Mouse (Mus musculus) embryonic facial prominence, embryonic 15.5 days (tissue): ENCODE results near the gene Htr3b. TPM values are rescaled to one million over a fixed set of nuclear protein-coding genes. Genes with fewer than 3 reads are reported as not detected.
"Not testable (repeated sequence)": the region's sequence is repeated elsewhere in the genome, so short reads cannot be mapped to it uniquely, and the experiment has no call there.

Source experiments
- ATAC-seq: fragments of 200-750 bp; cut with Nextera tagmentation; 2 replicates; pipeline ENCODE4 v1.8.0; 2017; ENCODE audit warnings: low read depth, moderate TSS enrichment; ENCODE audit not compliant: insufficient number of reproducible peaks, low FRiP score, low TSS enrichment
- H3K27ac ChIP-seq: fragments of 300-500 bp; sonication (generic); replicated peaks from 2 replicates; pipeline ENCODE4 v1.5.1; 2015; ENCODE audit warnings: mild to moderate bottlenecking, inconsistent platforms
- H3K27me3 ChIP-seq: fragments of 300-500 bp; sonication (generic); 2 replicates; pipeline ENCODE4 v1.6.1; 2015; ENCODE audit warnings: inconsistent platforms
- H3K36me3 ChIP-seq: fragments of 300-500 bp; sonication (generic); 2 replicates; pipeline ENCODE4 v1.6.1; 2015; ENCODE audit warnings: mild to moderate bottlenecking, inconsistent platforms
- H3K4me1 ChIP-seq: fragments of 300-500 bp; sonication (generic); 2 replicates; pipeline ENCODE4 v1.6.1; 2015; ENCODE audit warnings: inconsistent platforms
- H3K4me2 ChIP-seq: fragments of 300-500 bp; sonication (generic); replicated peaks from 2 replicates; pipeline ENCODE4 v1.6.1; 2015; ENCODE audit warnings: mild to moderate bottlenecking, inconsistent platforms
- H3K4me3 ChIP-seq: fragments of 300-500 bp; sonication (generic); replicated peaks from 2 replicates; pipeline ENCODE4 v1.5.1; 2015; ENCODE audit warnings: mild to moderate bottlenecking, inconsistent platforms
- H3K9ac ChIP-seq: fragments of 300-500 bp; sonication (generic); 2 replicates; pipeline ENCODE4 v1.6.1; 2015; ENCODE audit warnings: inconsistent platforms
- H3K9me3 ChIP-seq: fragments of 300-500 bp; sonication (generic); replicated peaks from 2 replicates; pipeline ENCODE4 v1.6.1; 2016; ENCODE audit warnings: inconsistent platforms
- WGBS: fragments of 180-500 bp; shearing (Covaris S2); methylation state at CpG from one replicate; pipeline ENCODE4 v1.1.7; 2015; 5-methylcytosine and 5-hydroxymethylcytosine counted together
- polyA plus RNA-seq: library from polyadenylated mRNA; unstranded; fragments of >200 nt; fragmentation: Nextera tagmentation; extraction: Ambion mirVana; gene quantifications from 2 replicates; pipeline ENCODE4 v1.2.1, GENCODE M21; 2015

The Htr3b gene
- polyA plus RNA-seq, 1 experiment from 2014 or later = 0.25 TPM

DNA sequence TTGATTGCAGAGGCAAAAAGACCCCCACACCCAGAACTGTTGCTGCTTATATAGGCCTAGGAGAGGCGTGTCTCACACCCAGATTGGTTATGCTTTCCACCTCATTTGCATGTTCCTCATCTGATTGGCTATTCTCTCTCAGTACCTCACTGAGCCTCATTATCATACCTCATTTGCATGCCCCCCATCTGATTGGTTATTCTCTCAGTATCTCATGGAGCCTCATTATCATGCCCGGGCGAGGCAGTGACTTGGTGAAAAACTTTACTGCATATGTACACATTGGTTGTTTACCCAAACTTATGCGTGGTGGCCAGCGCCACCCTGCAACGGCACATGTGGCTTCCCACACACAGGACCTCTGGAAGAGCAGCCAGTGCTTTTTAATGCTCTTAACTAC, 19.0 kb upstream of the Htr3b start:
- not testable (repeated sequence) for H3K36me3 ChIP-seq, ATAC-seq, H3K27ac ChIP-seq, H3K4me3 ChIP-seq, H3K4me2 ChIP-seq, H3K9ac ChIP-seq, H3K27me3 ChIP-seq, H3K9me3 ChIP-seq
- peaks cover 17% of the 10 kb centered on the region for H3K4me1 ChIP-seq
- WGBS = 93% methylated on average over 6 of the region's 6 CpGs

DNA sequence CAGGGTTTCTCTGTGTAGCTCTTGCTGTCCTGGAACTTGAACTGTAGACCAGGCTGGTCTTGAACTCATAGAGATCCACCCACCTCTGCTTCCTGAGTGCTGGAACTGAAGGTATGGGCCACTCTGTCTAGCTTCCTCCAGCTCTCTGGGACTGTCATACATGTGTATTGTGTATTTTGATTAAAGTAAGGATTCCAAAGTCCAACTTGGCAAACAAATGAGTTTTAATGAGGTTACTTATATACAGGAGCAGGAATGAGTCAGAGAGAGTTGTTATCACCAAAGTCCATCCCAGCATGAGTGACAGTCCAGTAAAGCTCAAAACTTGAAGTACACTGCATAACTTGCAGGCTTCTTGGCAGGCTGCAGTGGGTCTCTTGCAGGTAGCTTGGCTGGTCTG, 17.0 kb upstream of the Htr3b start:
- Histone ChIP-seq H3K9ac (no peak overlapping the region), H3K4me1 (peaks cover 9% of the 10 kb centered on the region; the same call in 1 of the 2 replicates), H3K4me2 (no peak overlapping the region), H3K9me3 (no peaks in the 10 kb centered on the region), H3K27me3 (no peaks in the 10 kb centered on the region), H3K36me3 (no peaks in the 10 kb centered on the region), H3K27ac (no peak overlapping the region), H3K4me3 (no peak overlapping the region)
- no peak for ATAC-seq

DNA sequence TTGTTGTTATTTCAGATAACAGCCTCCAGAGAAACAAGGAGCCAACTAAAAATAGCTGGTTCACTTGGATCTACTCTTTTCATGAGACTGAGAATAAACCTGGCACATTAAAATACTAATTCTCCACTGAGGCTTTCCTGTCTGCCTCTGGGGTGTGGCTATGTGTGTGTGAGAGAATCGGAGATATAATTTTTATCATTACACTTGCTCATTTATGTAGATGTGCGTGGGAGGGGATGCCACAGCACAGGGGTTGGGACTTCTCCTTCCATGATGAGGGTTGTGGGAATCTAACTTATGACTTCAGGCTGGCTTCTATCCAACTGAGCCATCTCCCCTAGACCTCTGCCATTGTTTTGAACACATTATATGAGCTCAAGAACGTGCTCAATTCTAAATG, 16.0 kb upstream of the Htr3b start:
- 75% methylated on average over 3 of the region's 3 CpGs for WGBS
- Histone ChIP-seq H3K36me3 (no peaks in the 10 kb centered on the region), H3K4me3 (no peak overlapping the region), H3K4me1 (0 out of 2 replicates have a peak, but pooled peaks cover 6% of the 10 kb centered on the region), H3K9ac (no peak overlapping the region), H3K4me2 (no peak overlapping the region), H3K27me3 (no peaks in the 10 kb centered on the region), H3K9me3 (no peaks in the 10 kb centered on the region), H3K27ac (no peak overlapping the region)
- no peak for ATAC-seq

DNA sequence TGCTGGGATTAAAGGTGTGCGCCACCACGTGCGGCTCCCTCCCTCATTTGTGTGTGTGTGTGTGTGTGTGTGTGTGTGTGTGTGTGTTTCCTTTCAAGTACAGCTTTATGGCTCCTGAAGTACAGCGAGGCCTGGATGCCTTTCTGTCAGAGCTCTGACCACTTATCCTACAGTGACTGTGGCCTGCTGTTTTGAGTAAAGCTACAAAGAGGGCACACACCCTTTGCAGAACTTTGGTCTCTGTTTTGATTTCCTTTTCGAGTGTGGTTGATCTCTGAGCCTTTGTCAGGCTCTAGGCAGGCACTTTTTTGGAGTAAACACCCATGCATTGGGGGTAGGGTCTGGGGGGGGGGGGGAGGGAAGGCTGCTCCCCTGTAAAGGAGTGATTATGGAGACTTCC, 15.6 kb upstream of the Htr3b start:
- no peak for ATAC-seq
- H3K4me1 ChIP-seq = 0 out of 2 replicates have a peak, but pooled peaks cover 6% of the 10 kb centered on the region
- H3K9me3 ChIP-seq = no peaks in the 10 kb centered on the region
- H3K4me2 ChIP-seq = no peak overlapping the region
- WGBS = 81% methylated on average over 5 of the region's 5 CpGs
- H3K27ac ChIP-seq = no peak overlapping the region
- no peaks in the 10 kb centered on the region for H3K36me3 ChIP-seq
- no peaks in the 10 kb centered on the region for H3K27me3 ChIP-seq
- H3K4me3 ChIP-seq = no peak overlapping the region
- H3K9ac ChIP-seq = no peak overlapping the region

DNA sequence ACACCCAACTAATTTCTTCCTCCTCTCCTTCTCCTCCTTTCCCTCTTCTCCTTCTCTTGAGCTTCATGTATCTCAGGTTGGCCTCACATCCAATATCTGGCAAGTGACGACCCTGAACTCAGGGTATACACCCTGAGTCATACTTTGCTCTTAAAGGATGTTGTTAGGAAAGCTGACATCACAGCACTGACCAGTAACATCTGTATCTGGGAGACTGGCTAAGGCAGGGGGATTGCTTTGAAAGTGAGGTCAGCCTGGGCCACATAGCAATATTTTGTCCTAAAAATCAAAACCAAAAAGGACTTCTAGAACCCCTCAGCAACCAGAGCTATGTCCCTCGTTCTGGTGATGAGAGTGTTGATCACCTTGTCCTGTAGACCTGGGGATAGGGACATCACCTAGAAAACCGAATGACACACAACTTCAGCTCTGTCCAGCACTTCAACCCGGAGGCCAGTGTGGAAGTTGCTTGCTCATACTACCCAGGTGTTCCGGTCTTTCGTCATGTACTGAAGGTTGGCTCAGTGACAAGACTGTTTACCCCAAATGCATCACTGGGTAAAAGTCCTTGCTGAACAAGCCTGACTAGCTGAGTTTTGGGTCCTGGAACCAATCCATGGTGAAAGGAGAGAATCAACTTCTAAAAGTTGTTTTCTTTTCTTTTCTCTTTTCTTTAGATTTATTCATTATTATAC, 12.0 kb upstream of the Htr3b start:
- H3K27me3 ChIP-seq = no peaks in the 10 kb centered on the region
- 74% methylated on average over 6 of the region's 6 CpGs for WGBS
- H3K4me2 ChIP-seq = no peak overlapping the region
- H3K27ac ChIP-seq = no peak overlapping the region
- no peak overlapping the region for H3K4me3 ChIP-seq
- no peaks in the 10 kb centered on the region for H3K36me3 ChIP-seq
- H3K9ac ChIP-seq = no peak overlapping the region
- H3K4me1 ChIP-seq = no peaks in the 10 kb centered on the region
- H3K9me3 ChIP-seq = no peaks in the 10 kb centered on the region
- no peak for ATAC-seq

DNA sequence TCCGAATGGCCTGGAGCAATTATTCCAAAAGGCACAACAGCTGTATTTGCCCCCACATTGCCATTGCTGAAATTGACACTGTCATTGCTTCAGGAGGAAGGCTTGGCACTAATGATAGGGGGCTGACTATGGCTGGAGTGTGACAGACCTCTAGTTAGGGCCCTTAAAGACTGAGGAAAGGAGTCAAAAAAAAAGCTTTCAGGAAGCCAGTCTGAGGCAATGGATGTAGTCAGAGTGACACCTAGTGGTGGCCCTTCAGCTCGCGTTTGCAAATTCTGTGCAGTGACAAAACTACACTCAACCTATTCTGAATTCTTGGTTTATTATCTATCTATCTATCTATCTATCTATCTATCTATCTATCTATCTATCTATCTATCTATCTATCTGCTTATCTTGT, 7.7 kb upstream of the Htr3b start:
- 26% methylated on average over 3 of the region's 3 CpGs for WGBS
- no peak overlapping the region for H3K27ac ChIP-seq
- H3K4me2 ChIP-seq = no peak overlapping the region
- H3K9ac ChIP-seq = no peak overlapping the region
- no peaks in the 10 kb centered on the region for H3K4me1 ChIP-seq
- no peak for ATAC-seq
- H3K9me3 ChIP-seq = no peaks in the 10 kb centered on the region
- no peaks in the 10 kb centered on the region for H3K27me3 ChIP-seq
- H3K36me3 ChIP-seq = no peaks in the 10 kb centered on the region
- no peak overlapping the region for H3K4me3 ChIP-seq

DNA sequence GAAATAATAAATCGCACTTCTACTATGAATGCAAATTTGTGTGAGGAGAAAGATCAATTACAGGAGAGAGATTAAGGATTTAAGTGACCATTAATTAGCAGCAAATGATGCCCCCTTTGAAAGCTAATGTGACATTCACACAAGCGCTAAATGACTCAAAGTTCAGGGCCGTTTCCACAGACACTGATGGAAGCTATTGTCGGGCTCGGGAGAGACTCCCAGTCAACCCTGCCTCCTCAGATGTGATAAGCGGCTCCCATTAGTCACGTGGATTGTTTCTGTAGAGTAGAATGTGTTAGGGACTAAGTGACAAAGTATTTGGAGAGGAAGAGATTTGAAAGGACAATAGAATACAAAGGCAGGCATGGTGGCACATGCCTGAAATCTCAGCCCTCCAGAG, 2.7 kb downstream of the Htr3b start:
- H3K4me3 ChIP-seq = no peak overlapping the region
- no peak overlapping the region for H3K27ac ChIP-seq
- H3K36me3 ChIP-seq = no peaks in the 10 kb centered on the region
- WGBS = 54% methylated on average over 7 of the region's 7 CpGs
- H3K9me3 ChIP-seq = no peaks in the 10 kb centered on the region
- H3K27me3 ChIP-seq = peaks cover 6% of the 10 kb centered on the region; the same call in 1 of the 2 replicates
- no peak overlapping the region for H3K4me2 ChIP-seq
- no peak overlapping the region for H3K9ac ChIP-seq
- H3K4me1 ChIP-seq = 0 out of 2 replicates have a peak, but pooled peaks cover 2% of the 10 kb centered on the region
- no peak for ATAC-seq

DNA sequence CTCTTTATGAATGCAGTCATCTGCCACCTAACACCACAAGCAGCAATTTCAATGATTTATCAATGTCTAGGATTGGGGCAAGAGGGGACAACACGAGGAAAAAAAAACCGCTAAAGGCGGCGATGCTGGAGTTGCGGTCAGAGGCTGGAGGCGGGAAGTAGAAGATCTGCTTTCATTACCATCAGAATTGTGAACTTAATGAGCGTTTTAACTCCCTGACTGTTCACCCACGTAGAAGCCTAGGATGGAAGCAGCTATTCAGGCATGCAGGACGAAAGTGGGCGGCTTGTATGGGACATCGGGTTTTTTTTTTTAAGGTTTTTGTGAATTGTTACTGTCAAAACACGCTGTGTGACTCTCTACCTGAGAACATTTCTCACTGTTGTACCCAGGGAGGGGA, 3.5 kb downstream of the Htr3b start:
- WGBS = 35% methylated on average over 12 of the region's 12 CpGs
- H3K27ac ChIP-seq = no peak overlapping the region
- H3K9me3 ChIP-seq = no peaks in the 10 kb centered on the region
- H3K9ac ChIP-seq = no peak overlapping the region
- ATAC-seq = no peak
- H3K27me3 ChIP-seq = peaks cover 6% of the 10 kb centered on the region; the same call in 1 of the 2 replicates
- H3K4me1 ChIP-seq = 0 out of 2 replicates have a peak, but pooled peaks cover 2% of the 10 kb centered on the region
- H3K36me3 ChIP-seq = no peaks in the 10 kb centered on the region
- no peak overlapping the region for H3K4me2 ChIP-seq
- no peak overlapping the region for H3K4me3 ChIP-seq

DNA sequence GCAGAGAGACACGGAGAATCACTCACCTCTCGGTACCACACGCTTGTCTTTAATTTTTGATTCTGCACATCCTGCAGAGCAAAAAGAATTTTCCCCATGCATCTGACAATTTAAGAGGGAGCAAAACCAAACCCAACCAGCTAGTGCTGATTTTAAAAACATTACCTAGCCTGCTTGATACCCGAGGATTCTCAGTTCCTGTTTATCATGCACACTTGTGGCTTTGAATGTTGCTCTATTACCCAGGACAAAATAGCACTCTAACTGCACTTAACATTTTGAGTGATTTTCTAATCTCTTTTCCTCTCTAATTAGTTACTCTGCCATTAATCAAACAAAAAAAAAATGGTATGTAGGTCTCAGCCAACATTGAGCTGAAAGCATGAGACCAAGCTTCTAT, 17.2 kb downstream of the Htr3b start:
- ATAC-seq = no peak
- Histone ChIP-seq H3K9me3 (no peaks in the 10 kb centered on the region), H3K36me3 (no peaks in the 10 kb centered on the region), H3K4me2 (no peak overlapping the region), H3K4me1 (no peaks in the 10 kb centered on the region), H3K27ac (no peak overlapping the region), H3K27me3 (no peaks in the 10 kb centered on the region), H3K9ac (no peak overlapping the region), H3K4me3 (no peak overlapping the region)
- 86% methylated on average over 4 of the region's 4 CpGs for WGBS

DNA sequence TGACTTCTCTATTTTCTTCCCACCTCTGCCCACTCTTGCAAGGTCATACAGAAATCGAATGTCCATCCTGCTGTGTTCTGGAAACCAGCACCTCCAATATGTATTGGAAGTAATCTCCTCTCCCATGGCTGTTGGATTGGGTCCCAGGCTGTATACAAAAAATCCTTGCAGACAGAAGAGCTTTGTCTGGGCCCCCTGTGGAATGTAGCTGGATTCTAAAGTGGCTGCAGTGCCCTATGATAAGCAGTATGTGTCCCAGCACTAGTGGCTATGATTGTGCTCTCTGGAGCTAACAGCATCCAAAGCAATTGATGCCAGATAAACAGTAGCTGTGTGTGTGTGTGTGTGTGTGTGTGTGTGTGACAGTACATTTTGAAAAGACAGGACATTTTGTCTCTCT, 22.4 kb downstream of the Htr3b start:
- Histone ChIP-seq H3K9ac (no peak overlapping the region), H3K9me3 (no peaks in the 10 kb centered on the region), H3K4me2 (no peak overlapping the region), H3K4me1 (no peaks in the 10 kb centered on the region), H3K36me3 (no peaks in the 10 kb centered on the region), H3K27me3 (no peaks in the 10 kb centered on the region), H3K27ac (no peak overlapping the region), H3K4me3 (no peak overlapping the region)
- 81% methylated on average over 1 of the region's 1 CpGs for WGBS
- ATAC-seq = no peak

DNA sequence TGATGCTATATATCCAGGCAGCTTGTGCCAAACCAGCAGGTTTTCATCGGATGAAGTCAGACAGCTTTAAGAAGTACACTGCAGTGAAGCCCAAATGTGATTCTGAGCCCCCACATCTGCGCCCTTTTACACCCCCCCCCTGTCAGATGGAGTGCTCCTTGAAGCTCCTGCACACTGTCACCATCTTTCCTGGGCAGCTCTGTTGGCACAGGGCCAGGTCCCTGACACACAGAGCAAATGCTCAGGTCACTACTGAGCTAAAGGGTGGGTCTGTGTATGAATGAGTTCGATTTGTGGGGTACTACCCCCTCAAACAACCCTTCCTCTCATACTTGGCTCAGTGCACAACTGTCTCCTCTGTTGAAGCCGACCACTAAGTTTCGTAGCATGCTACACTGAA, 35.4 kb downstream of the Htr3b start:
- WGBS = 79% methylated on average over 5 of the region's 5 CpGs
- Histone ChIP-seq H3K27me3 (no peaks in the 10 kb centered on the region), H3K4me3 (no peak overlapping the region), H3K9me3 (no peaks in the 10 kb centered on the region), H3K9ac (no peak overlapping the region), H3K27ac (no peak overlapping the region), H3K36me3 (no peaks in the 10 kb centered on the region), H3K4me2 (no peak overlapping the region), H3K4me1 (no peaks in the 10 kb centered on the region)
- ATAC-seq = no peak

DNA sequence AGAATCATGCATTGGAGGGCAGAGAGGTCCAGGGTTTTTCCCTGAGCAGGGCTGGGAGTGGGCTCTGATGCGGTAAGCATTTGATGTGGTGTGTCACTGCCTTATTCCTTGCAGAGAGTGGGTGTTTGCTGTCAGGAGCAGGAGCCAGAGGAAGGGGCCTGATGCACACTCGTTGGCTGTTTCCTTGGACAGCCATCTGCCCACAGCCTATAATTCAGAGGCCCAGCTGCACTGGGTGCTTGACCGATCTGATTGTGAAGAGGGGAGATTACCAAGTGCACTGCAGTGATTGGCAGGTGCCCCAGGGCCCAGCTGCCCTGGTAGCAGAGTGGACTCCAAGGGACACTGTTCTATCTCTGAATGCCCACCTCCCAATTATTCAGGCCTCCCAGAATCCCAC, 36.0 kb downstream of the Htr3b start:
- Histone ChIP-seq H3K4me1 (no peaks in the 10 kb centered on the region), H3K4me2 (no peak overlapping the region), H3K9me3 (no peaks in the 10 kb centered on the region), H3K9ac (no peak overlapping the region), H3K4me3 (no peak overlapping the region), H3K36me3 (no peaks in the 10 kb centered on the region), H3K27me3 (no peaks in the 10 kb centered on the region), H3K27ac (no peak overlapping the region)
- ATAC-seq = no peak
- 39% methylated on average over 3 of the region's 3 CpGs for WGBS
